Mouse (Mus musculus): ENCODE results near the gene Tmem132b. TPM values are rescaled to one million over a fixed set of nuclear protein-coding genes. Genes with fewer than 3 reads are reported as not detected.

Tmem132b gene
- total and polyA plus RNA-seq, 3 experiments, result not detected

GRCm38 (mm10) chr5:125807861-125808260, 276.3 kb downstream of the Tmem132b start:
- H3K9ac ChIP-seq (ENCODE audit: insufficient read depth, low read depth), result no peak overlapping the region

GRCm38 (mm10) chr5:125829342-125829741, 297.8 kb downstream of the Tmem132b start:
- in situ Hi-C loops (cut with MboI; ENCODE audit: low pct_ligation_motif_present, low pct_unique_long_range_greater_than_20kb, low sequenced_read_pairs) (no loop called here), dilution Hi-C loops (cut with MboI; ENCODE audit: extremely low pct_ligation_motif_present, extremely low pct_unique_long_range_greater_than_20kb, low sequenced_read_pairs) (no loop called here)
- H3K9me3 ChIP-seq (replicated peaks; ENCODE audit: low read length), result peaks cover 68% of the 10 kb centered on the region

More at GRCm38 (mm10) chr5:125807861-125808260, 276.3 kb downstream of the Tmem132b start:
- H3K27ac ChIP-seq (ENCODE audit: insufficient read depth, low read depth), result no peak overlapping the region
- no peaks in the 10 kb centered on the region for H3K79me2 ChIP-seq (replicated peaks; ENCODE audit: control insufficient read depth, extremely low read depth, insufficient read depth, poor library complexity, severe bottlenecking)
- DNase-seq (ENCODE audit: extremely low read depth), result no peak
- H3K9me3 ChIP-seq (replicated peaks; ENCODE audit: low read length), result peaks cover 78% of the 10 kb centered on the region
- dilution Hi-C loops (cut with MboI; ENCODE audit: extremely low pct_ligation_motif_present, extremely low pct_unique_long_range_greater_than_20kb, low sequenced_read_pairs), result no loop called here
- H3K27me3 ChIP-seq (replicated peaks), result no peaks in the 10 kb centered on the region
- H3K4me1 ChIP-seq (ENCODE audit: control insufficient read depth in 1 of 2, insufficient read depth in 2 of 2), result no peaks in the 10 kb centered on the region
- H3K4me2 ChIP-seq (ENCODE audit: insufficient read depth, low read depth, poor library complexity, severe bottlenecking), result no peak overlapping the region
- H3K4me3 ChIP-seq (replicated peaks in 1 of 3; ENCODE audit: low read depth in 2 of 3, low read length in 2 of 3, poor library complexity in 1 of 3), result no peak overlapping the region
- in situ Hi-C loops (cut with MboI; ENCODE audit: low pct_ligation_motif_present, low pct_unique_long_range_greater_than_20kb, low sequenced_read_pairs), result no loop called here
- H3K36me3 ChIP-seq (replicated peaks in 1 of 2; ENCODE audit: control insufficient read depth in 1 of 2, insufficient read depth in 1 of 2, low read length in 1 of 2), result no peaks in the 10 kb centered on the region
- TF ChIP-seq MYC (IDR thresholded peaks at IDR 0.05; ENCODE audit: low read depth, low read length) (no peak), SMC3 (IDR thresholded peaks at IDR 0.05; ENCODE audit: low read depth, low read length) (no peak), MAFK (IDR thresholded peaks at IDR 0.05; ENCODE audit: insufficient replicate concordance, low read length) (no peak), POLR2AphosphoS2 (IDR thresholded peaks at IDR 0.05; ENCODE audit: low read depth, low read length) (no peak), SIN3A (IDR thresholded peaks at IDR 0.05; ENCODE audit: low read length) (no peak), CTCF (conservative IDR thresholded peaks at IDR 0.05 in 1 of 2, IDR thresholded peaks at IDR 0.05 in 1 of 2; ENCODE audit: low read depth in 2 of 2, low read length in 2 of 2) (no peak), UBTF (IDR thresholded peaks at IDR 0.05; ENCODE audit: low read depth, low read length) (no peak), MXI1 (IDR thresholded peaks at IDR 0.05; ENCODE audit: low read depth, low read length) (no peak), IRF4 (IDR thresholded peaks at IDR 0.05; ENCODE audit: low read depth, low read length) (no peak)

More at GRCm38 (mm10) chr5:125829342-125829741, 297.8 kb downstream of the Tmem132b start:
- no peak overlapping the region for H3K9ac ChIP-seq (ENCODE audit: insufficient read depth, low read depth)
- TF ChIP-seq ELF1 (IDR thresholded peaks at IDR 0.05; ENCODE audit: low read depth, low read length) (no peak), CTCF (conservative IDR thresholded peaks at IDR 0.05 in 1 of 2, IDR thresholded peaks at IDR 0.05 in 1 of 2; ENCODE audit: low read depth in 2 of 2, low read length in 2 of 2) (no peak), TCF12 (IDR thresholded peaks at IDR 0.05; ENCODE audit: low read depth, low read length) (no peak), SMC3 (IDR thresholded peaks at IDR 0.05; ENCODE audit: low read depth, low read length) (no peak), E2F4 (IDR thresholded peaks at IDR 0.05; ENCODE audit: insufficient replicate concordance, low read depth, low read length) (no peak), CHD1 (IDR thresholded peaks at IDR 0.05; ENCODE audit: low read depth, low read length) (no peak), MEF2A (IDR thresholded peaks at IDR 0.05; ENCODE audit: borderline replicate concordance, low read depth, low read length) (no peak), SIN3A (IDR thresholded peaks at IDR 0.05; ENCODE audit: low read length) (no peak), USF1 (IDR thresholded peaks at IDR 0.05; ENCODE audit: low read depth, low read length) (no peak), TBP (conservative IDR thresholded peaks at IDR 0.05; ENCODE audit: low read depth, low read length) (no peak), MAZ (IDR thresholded peaks at IDR 0.05; ENCODE audit: low read depth, low read length) (no peak), NELFE (IDR thresholded peaks at IDR 0.05; ENCODE audit: low read depth, low read length) (no peak), IRF4 (IDR thresholded peaks at IDR 0.05; ENCODE audit: low read depth, low read length) (no peak), RAD21 (IDR thresholded peaks at IDR 0.05; ENCODE audit: low read depth, low read length) (no peak), KAT2A (IDR thresholded peaks at IDR 0.05; ENCODE audit: insufficient replicate concordance, low read length) (no peak), USF2 (conservative IDR thresholded peaks at IDR 0.05; ENCODE audit: low read depth, low read length) (no peak), NRF1 (IDR thresholded peaks at IDR 0.05; ENCODE audit: low read depth, low read length) (no peak), ETS1 (conservative IDR thresholded peaks at IDR 0.05; ENCODE audit: low read depth, low read length) (no peak)
- H3K4me2 ChIP-seq (ENCODE audit: insufficient read depth, low read depth, poor library complexity, severe bottlenecking), result no peak overlapping the region
- H3K36me3 ChIP-seq (replicated peaks in 1 of 2; ENCODE audit: control insufficient read depth in 1 of 2, insufficient read depth in 1 of 2, low read length in 1 of 2), result no peaks in the 10 kb centered on the region
- no peak overlapping the region for H3K27ac ChIP-seq (ENCODE audit: insufficient read depth, low read depth)
- H3K79me2 ChIP-seq (replicated peaks; ENCODE audit: control insufficient read depth, extremely low read depth, insufficient read depth, poor library complexity, severe bottlenecking), result no peaks in the 10 kb centered on the region
- no peaks in the 10 kb centered on the region for H3K27me3 ChIP-seq (replicated peaks)
- H3K4me3 ChIP-seq (replicated peaks in 1 of 3; ENCODE audit: low read depth in 2 of 3, low read length in 2 of 3, poor library complexity in 1 of 3), result no peak overlapping the region
- no peaks in the 10 kb centered on the region for H3K4me1 ChIP-seq (ENCODE audit: control insufficient read depth in 1 of 2, insufficient read depth in 2 of 2)
- DNase-seq (ENCODE audit: extremely low read depth), result no peak
